Mouse (Mus musculus): ENCODE results near the gene Pbx2.
A peak's percentile ranks its signal among the peaks of the same experiment; 100 is the strongest.
"Not testable (repeated sequence)": the region's sequence is repeated elsewhere in the genome, so short reads cannot be mapped to it uniquely, and the experiment has no call there.

The Pbx2 gene

DNA sequence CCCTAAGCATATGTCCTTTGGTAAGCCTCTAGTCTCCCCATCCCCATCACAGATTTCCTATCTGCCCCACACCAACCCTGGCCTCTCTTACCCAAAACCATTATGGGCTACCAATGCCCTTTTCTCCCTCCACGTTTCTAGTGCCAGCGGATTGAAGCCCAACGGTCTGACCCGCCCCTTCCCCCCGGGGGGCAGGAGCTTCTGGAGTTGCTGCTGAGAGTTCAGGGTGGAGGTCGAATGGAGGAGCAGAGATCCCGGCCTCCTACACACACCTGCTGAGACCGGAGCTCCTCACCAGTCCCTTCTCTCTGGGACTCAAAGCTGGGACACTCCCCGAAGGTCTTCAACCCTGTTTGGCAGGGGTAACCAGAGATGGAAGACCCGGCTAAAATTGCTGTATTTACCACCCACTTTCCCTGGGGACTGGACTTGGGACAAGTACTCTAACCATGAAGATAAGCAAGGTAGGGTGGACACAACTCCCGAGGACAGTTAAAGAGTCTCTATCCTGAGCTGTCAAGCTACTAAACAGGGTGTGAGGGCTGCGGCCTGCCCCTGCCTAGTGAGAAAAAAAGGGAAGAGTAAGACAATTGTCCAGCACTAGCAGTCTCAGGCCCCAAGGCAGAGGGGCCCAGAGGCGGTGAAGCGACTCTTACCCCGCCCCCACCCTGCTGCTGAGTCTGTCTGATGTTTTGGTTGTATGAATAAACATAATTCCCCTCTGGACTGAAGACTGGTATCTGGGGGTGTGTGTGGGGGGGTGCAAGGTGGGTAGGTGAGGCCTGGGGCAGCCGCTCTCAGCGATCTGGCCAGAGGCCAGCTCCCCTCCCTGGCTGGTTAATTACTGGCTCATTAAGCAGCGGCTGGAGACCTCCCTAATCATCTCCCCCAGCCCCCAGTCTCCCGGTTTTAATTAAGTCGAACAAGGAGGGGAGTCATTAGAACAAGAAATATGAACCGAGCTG lies at the start of gene Pbx2:
Gene Pbx2 (plus strand): TSS at position 238 of the 965 bp plus-strand sequence.
- no peak for ATAC-seq (ENCODE audit: insufficient number of reproducible peaks, low FRiP score, low TSS enrichment)

DNA sequence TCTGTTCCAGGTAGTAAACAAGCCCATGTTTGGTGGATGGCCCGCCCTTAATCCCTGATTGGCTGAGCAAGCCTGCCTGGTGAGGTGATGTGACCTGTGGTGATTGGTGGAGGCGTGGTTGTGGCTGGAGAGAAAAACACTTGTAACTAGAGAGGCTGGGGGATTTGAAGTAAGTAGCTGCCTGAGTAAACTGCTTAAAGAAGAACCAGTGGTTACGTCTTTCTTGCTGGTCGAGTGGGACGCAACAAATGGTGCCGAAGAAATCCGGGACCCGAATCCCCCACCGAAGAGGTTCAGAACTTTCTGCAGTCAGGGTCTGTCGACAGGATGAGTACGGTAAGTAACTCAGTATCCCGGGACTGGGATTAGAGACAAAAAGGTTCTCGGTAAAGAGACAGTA lies 47.5 kb upstream of the Pbx2 start:
- ATAC-seq (ENCODE audit: insufficient number of reproducible peaks, low FRiP score, low TSS enrichment), result not testable (repeated sequence)

DNA sequence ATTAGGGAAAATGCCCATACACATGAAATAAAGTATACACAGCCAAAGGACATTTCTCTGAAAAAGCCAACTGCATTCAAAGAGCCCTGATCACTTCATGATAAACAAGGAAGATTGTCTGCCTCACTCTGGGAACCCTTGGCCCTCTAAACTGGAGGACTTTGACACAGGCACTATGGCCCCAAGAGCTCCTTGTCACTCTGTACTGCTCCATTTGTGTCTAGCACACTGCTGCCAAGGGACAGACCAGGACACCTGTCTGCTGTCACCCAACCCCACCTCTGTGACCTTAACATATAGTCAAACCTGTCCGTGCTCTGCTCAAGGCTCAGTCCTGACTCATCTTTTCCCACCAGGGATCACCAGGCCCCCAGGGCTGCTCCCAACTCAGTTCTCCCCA lies 44.3 kb upstream of the Pbx2 start:
- ATAC-seq (ENCODE audit: insufficient number of reproducible peaks, low FRiP score, low TSS enrichment), result no peak

DNA sequence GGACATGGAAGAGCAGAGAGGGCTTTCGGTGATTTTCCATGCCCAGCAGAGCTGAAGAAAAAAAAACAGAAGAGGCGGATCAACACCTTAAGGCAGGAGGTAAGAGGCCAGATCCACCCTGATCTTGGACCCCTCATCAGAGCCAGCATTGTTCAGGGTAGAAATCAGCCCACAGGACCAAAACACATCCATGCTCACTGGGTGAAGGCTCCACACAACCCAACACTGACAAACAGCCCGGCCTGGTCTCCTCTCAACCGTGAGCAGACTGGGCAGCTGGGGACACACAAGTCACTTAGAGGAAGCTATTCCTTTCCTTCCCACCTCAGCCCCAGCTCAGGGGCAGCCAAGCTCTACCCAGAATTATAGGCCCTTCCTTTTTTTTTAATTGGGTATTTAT lies 43.5 kb upstream of the Pbx2 start:
- no peak for ATAC-seq (ENCODE audit: insufficient number of reproducible peaks, low FRiP score, low TSS enrichment)

DNA sequence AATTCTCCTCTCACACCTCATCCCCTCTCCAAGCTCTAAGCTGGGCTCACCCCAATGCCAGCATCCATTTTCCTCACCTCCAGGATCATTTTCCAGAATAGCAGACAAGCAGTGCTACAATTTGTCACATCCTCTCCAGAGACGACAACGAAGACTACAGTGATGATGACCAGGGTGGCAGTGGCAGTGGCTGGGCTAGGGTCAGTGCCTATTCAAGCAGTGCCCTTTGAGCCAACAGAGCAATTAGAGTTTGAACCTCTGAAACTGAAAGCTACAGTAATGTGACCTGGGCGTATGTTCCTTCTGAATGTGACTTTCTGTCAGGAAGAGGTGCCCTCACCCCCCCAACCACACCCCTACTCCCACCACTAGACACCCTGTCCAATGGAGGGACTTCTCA lies 41.9 kb upstream of the Pbx2 start:
- ATAC-seq (ENCODE audit: insufficient number of reproducible peaks, low FRiP score, low TSS enrichment), result no peak

DNA sequence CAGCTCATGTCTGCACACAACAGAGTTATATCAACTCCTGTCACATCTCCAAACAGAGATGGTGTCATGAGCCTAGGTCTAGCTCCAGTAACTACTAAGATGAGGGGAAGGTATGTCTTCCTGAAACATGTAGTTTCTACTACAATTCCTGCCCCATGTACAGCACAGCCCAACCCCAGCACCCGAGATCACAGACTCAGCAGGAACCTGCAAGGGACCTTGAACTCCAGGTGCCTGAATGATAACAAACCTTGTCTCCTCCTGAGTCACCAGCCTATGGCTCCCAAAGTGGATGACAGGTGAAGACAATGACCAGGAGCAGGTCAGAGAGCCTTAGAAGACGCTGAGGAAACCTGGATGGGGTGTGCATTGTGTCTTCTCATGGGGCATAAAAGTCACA lies 41.2 kb upstream of the Pbx2 start:
- ATAC-seq (ENCODE audit: insufficient number of reproducible peaks, low FRiP score, low TSS enrichment), result no peak

DNA sequence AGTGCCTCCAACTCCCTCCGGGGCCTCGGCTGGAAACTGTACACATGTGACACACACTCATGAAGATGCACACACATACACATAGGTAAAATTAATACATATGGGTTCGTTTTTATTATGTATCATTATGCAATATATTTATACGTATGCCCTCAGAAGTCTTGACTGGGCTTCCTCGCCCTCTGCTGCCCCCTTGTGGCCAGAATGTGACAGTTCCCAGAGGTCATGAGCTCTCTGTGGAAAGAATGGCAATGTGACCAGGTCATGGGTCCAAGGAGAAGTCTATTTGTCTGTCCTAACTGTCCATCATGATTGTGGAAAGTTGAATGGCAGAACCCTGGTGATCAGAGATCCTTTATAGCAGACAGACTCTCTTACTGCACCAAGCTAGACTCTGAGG lies 35.6 kb upstream of the Pbx2 start:
- peak; percentile 56; the same call in 1 of the 2 replicates for ATAC-seq (ENCODE audit: insufficient number of reproducible peaks, low FRiP score, low TSS enrichment)

DNA sequence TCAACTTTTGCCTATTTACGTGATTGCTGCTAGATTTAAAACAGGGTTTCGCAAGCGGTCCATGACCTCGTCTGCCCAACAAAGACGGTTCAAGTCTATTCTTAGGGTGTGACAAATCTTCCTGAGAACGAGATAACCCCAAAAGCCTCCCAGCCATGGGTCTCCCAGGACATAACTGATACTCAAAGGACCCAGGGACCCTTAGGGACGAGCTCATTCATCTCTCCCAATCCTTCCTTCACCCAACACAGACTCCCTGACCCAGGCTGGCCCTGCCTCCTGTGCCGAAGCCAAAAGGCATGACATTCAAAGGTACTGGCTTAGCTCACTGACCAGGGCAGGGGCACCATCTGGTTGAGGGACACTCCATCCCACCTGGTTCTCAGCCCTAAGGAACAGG lies 34.7 kb upstream of the Pbx2 start:
- ATAC-seq (ENCODE audit: insufficient number of reproducible peaks, low FRiP score, low TSS enrichment), result no peak

DNA sequence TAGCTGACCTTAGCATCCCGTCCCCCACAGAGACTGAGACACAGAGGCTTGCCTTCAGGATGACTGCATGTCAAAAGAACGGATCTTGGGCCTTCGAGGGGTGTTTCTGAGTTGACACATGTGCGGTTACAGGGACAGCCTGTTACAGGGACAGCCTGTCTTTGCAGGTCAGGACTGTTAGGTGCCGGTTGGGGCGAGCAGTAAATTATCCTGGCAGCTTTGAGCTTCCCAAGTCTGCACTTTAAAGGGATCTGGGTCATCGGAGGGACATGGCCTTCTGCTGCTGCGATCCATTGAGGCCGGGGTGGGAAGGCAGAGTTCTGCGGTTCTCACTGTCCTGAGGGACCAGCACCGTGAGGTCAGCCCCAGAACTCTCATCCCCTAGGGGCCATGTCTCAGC lies 33.7 kb upstream of the Pbx2 start:
- ATAC-seq (ENCODE audit: insufficient number of reproducible peaks, low FRiP score, low TSS enrichment), result no peak

DNA sequence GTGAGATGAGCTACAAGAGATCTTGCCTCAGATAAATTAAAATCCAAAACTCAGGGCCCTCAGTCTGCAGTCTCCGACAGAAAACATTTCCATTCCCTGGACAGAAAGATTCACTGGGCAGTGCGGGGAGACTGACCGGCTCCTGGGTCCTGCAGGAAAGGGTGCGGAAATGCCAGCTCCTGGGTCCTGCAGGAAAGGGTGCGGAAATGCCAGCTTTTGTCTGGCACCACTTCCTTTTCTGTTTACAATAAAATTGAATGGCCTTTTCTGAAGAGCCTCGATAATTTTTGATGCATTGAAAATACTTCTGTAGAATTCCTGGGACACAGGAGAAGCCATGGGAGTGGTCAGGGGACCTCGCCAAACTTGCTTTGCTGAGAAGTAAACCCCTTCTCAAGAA lies 31.9 kb upstream of the Pbx2 start:
- no peak for ATAC-seq (ENCODE audit: insufficient number of reproducible peaks, low FRiP score, low TSS enrichment)

DNA sequence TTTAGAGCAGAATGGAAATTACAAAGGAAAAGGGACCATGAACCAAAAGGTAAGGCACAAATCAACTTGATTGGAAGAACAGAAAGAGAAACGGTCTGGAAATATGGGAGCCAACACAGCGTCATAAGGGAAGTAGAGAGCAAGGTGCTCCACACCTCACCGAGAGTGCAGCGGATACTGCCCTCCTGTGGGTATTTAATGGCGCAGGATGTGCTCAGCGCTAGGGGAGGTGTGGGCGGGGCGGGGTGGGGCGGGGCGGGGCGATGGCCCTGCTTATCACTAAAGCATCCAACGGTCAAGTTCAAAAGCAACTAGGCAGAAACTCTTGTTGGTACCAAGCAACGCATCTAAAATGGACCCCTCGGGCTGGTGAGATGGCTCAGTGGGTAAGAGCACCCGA lies 31.2 kb upstream of the Pbx2 start:
- ATAC-seq (ENCODE audit: insufficient number of reproducible peaks, low FRiP score, low TSS enrichment), result no peak

DNA sequence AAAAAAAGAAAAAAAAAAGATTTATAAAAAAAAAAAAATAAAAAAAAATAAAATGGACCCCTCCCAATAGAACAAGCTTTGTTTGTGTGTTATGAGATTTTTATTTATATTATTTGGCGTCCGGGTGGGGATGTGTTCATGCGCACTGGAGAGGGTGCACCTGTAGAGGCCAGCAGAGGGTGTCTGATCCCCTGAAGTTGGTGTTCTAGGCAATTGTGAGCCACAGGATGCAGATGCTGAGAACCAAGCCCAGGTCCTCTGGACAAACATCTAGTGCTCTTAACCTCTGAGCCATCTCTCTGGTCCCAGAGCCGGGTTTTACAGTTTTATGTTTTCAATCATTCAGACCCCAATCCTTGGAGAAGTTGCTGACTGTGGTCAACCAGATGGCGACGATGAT lies 30.6 kb upstream of the Pbx2 start:
- no peak for ATAC-seq (ENCODE audit: insufficient number of reproducible peaks, low FRiP score, low TSS enrichment)

DNA sequence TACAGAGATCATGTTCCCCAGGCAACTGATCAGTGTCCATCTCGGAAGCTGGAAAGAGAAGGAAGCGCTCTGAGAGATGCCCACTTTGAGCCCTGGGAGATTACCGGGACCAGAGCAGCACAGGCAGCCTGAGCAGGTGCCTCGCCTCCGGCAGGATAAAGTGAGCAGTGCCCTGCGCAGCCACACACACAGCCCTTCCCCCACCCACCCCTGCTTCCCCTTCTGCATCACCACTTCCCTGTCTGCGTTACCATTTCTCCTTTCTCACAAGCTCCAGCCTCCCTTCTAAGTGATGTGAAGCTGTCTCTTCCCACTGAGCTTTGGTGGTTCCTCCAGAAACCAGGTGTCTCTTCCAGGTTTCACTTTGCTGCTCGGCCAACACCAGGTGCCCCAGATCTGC lies 29.9 kb upstream of the Pbx2 start:
- ATAC-seq (ENCODE audit: insufficient number of reproducible peaks, low FRiP score, low TSS enrichment), result no peak

DNA sequence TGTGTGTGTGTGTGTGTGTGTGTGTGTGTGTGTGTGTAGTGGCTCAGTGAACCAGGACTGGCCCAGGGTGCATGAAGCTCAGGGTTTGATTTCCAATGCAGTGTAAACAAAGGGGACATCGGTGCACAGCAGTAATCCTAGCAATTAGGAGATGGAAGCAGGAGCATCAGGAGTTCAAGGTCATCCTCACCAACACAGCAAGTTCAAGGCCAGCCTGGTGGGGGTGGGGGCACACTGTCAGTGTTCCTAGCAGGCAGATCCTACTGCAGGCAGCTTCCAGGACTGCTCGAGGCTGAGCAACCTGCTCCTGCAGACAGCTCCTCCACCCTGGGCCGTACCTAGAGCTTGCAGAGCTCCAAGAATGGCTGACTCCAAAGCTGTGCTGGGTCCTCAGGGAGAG lies 28.5 kb upstream of the Pbx2 start:
- ATAC-seq (ENCODE audit: insufficient number of reproducible peaks, low FRiP score, low TSS enrichment), result no peak

DNA sequence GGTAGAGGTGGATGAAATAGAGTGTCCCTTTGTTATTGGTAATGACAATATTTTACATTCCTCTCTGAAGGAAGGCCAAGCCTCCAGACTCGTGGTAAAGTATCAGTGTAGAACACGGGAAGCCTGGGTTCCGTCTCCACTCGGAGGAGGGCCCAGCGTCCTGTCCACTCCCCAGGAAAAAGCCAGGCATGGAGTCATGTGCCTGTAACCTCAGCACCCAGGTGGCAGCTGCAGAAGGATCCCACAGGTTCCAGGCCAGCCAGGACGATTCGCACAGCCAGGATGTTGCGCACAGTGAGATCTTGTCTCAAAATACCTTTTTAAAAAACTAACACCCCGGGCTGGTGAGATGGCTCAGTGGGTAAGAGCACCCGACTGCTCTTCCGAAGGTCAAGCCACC lies 27.7 kb upstream of the Pbx2 start:
- no peak for ATAC-seq (ENCODE audit: insufficient number of reproducible peaks, low FRiP score, low TSS enrichment)

DNA sequence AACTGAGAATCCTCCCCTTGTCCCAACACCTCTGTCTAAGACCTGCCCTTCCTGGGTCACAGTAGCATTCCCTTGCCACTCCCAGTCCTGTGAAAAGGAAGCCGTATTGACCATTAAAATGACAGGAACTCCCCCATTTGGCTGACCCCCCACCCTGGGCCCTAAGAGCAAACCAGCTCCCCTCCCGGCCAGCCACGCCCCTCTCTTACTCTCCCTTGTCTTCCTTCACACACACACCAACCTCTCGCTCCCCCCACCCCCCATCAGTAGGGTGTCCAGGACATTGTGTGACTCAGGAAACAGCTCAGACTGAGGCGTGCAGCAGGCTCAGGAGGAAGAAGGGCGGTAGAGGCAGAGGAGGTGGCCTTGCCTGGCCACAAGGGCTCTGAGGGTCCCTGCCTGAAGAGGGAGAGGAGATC lies 27.1 kb upstream of the Pbx2 start, which contains the start of gene Notch4:
Gene Notch4 (plus strand): TSS at position 266 of the 419 bp plus-strand sequence.
- no peak for ATAC-seq (ENCODE audit: insufficient number of reproducible peaks, low FRiP score, low TSS enrichment)

DNA sequence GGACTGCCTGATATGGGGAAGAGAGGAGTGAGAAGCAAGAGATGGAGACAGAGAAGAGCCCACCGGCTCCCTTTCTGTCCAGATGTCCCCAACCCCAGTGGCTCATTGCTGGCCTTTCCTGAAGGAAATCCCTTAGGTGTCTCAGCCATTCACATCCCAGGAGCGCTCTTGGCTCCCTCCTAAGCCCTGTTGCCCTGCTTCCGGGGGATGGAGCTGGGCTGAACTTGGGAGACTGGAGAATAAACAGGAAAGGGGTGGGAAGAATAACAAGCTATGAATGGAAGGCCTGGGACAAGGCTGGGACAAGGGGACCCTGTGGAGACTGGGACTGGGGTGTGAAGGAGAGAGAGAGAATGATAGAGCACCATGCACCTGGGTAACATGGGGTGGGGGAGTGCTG lies 26.3 kb upstream of the Pbx2 start:
- ATAC-seq (ENCODE audit: insufficient number of reproducible peaks, low FRiP score, low TSS enrichment), result no peak

DNA sequence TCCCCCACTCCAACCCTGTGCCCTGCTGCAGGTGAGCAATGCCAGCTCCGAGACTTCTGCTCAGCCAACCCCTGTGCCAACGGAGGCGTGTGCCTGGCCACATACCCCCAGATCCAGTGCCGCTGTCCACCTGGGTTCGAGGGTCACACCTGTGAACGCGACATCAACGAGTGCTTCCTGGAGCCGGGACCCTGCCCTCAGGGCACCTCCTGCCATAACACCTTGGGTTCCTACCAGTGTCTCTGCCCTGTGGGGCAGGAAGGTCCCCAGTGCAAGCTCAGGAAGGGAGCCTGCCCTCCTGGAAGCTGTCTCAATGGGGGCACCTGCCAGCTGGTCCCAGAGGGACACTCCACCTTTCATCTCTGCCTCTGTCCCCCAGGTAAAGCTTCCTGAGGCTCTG lies 23.8 kb upstream of the Pbx2 start:
- ATAC-seq (ENCODE audit: insufficient number of reproducible peaks, low FRiP score, low TSS enrichment), result no peak

DNA sequence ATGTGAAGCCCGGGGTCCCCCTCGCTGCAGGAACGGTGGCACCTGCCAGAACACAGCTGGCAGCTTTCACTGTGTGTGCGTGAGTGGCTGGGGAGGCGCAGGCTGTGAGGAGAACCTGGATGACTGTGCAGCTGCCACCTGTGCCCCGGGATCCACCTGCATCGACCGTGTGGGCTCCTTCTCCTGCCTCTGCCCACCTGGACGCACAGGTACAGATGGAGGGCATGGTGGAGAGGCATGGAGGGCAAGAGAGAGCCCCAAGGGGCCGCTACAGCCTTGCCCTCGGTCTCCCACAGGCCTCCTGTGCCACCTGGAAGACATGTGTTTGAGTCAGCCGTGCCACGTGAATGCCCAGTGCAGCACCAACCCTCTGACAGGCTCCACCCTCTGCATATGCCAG lies 22.6 kb upstream of the Pbx2 start:
- ATAC-seq (ENCODE audit: insufficient number of reproducible peaks, low FRiP score, low TSS enrichment), result no peak

DNA sequence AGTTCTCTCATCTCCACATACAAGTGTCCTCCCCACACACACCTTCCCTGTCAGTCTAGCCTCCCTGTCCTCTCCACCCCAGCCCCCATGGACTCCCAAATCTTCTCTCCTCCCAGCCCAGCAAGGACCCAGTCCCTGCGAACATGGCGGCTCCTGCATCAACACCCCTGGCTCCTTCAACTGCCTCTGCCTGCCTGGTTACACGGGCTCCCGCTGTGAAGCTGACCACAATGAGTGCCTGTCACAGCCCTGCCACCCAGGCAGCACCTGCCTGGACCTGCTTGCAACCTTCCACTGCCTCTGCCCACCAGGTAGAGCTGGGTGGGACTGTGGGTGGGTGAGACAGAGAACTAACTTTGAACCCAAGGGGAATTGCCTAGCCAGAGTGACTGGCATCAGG lies 21.1 kb upstream of the Pbx2 start:
- no peak for ATAC-seq (ENCODE audit: insufficient number of reproducible peaks, low FRiP score, low TSS enrichment)

DNA sequence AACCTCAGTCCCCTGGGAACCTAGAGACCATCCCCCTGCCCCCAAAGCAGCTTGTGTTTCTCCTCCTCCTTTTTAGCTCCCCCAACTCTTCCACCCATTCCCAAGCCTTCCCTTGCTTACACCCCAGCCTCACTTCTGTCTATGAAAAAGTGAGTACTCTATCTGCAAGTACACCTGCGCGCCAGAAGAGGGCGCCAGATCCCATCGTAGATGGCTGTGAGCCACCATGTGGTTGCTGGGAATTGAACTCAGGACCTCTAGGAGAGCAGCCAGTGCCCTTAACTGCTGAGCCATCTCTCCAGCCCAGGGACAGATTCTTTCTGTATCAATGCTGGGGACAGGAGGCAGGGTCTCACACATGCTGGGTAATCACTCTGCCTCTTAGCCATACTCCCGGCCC lies 19.2 kb upstream of the Pbx2 start:
- ATAC-seq (ENCODE audit: insufficient number of reproducible peaks, low FRiP score, low TSS enrichment), result no peak

DNA sequence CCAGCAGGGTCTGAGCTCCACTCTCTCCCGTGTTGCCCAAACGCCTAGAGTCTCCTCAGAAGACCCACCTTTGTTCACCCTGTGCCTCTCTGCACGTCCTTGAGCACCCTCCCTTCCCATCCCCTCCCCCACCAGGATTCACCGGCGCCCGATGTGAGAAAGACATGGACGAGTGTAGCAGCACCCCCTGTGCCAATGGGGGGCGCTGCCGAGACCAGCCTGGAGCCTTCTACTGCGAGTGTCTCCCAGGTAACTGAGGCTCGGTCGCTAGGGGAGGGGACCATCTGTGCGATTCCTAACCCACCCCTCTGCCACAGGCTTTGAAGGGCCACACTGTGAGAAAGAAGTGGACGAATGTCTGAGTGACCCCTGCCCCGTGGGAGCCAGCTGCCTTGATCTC lies 18.7 kb upstream of the Pbx2 start:
- ATAC-seq (ENCODE audit: insufficient number of reproducible peaks, low FRiP score, low TSS enrichment), result no peak

Measured in cerebellum, adult (tissue).